Mouse (Mus musculus): ENCODE data around the gene Zfp1. TPM values are rescaled to one million over a fixed set of nuclear protein-coding genes. Genes with fewer than 3 reads are reported as not detected.

Zfp1 gene
- polyA plus RNA-seq, 1 experiment from 2014 or later = 21.2 TPM

DNA sequence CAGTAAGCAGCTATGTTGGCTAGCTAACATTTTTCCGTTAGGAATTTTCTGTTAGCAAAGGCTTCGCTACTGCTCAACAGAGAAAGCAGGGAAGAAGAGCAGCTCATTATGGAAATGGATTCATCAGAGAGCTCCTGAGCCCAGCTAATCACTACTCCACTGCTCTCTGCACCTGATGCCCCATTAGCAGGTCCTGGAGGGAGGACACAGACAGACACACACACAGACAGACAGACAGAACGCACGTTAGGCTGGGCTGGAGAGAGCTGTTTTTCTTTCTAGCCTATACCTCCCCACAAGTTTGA, 74.2 kb downstream of the Zfp1 start:
- WGBS = 78% methylated on average over 4 of the region's 4 CpGs
- Histone ChIP-seq H3K36me3 (peaks cover 71% of the 10 kb centered on the region), H3K9ac (0 out of 2 replicates have a peak overlapping the region, but pooled peaks have one; percentile 4), H3K9me3 (replicated peaks) (no peaks in the 10 kb centered on the region), H3K27me3 (no peaks in the 10 kb centered on the region), H3K27ac (peak overlapping the region; percentile 69), H3K4me2 (no peak overlapping the region), H3K4me3 (replicated peaks) (no peak overlapping the region), H3K4me1 (peaks cover 51% of the 10 kb centered on the region)
- no peak for ATAC-seq (replicated peaks; ENCODE audit: low FRiP score)

- H3K9me3 ChIP-seq (replicated peaks) = no peaks in the 10 kb centered on the region
- peaks cover 51% of the 10 kb centered on the region for H3K4me1 ChIP-seq
- no peaks in the 10 kb centered on the region for H3K27me3 ChIP-seq
- no peak overlapping the region for H3K9ac ChIP-seq
- no peak for ATAC-seq (replicated peaks; ENCODE audit: low FRiP score)
- H3K27ac ChIP-seq = peak overlapping the region; percentile 69
- H3K36me3 ChIP-seq = peaks cover 67% of the 10 kb centered on the region
- WGBS = 72% methylated on average over 6 of the region's 6 CpGs
- no peak overlapping the region for H3K4me2 ChIP-seq
- no peak overlapping the region for H3K4me3 ChIP-seq (replicated peaks)
Measured at GRCm38 (mm10) chr8:111717866-111718265, 74.7 kb downstream of the Zfp1 start.

DNA sequence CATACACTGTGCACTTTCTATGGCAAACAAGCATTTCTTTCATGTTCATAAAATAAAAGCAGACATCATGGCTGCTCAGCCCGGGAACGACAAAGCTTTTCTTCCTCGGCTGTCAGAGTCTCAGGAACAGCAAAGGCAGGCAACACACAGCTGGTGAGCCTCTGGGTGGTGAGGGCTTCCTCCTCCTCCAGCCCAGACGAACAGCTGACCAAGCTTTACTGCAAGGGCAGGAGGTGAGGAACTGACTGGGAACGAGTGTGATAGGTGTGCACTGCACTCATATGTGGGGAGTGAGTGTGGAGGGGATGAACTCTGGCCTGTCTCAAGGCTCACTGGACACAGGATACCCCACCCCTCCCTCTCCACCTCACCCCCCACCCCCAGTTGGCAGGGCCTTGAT, 75.7 kb downstream of the Zfp1 start:
- peaks cover 56% of the 10 kb centered on the region for H3K36me3 ChIP-seq
- 0 out of 2 replicates have a peak, but pooled peaks have one; percentile 47 for ATAC-seq (replicated peaks; ENCODE audit: low FRiP score)

DNA sequence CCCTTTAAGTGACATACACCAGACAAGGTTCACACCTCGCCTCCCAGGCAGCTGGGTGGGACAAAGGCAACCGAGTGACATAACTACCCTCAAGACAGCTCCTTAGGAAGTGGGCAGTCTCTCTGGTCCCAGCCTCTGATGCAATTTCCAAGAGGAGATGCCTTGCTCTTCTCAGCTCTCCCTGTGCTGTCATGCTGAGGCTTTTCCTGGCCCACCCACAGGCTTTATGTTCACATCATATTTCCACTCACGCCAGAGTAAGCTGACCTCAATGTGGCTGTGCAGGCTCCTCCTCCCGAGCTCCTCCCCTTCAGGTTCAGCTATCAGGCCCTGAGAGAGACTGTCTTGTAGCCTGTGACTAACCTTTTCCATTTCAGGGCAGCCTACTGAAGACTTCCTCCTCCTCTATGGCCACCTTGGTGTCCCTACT, 76.9 kb downstream of the Zfp1 start:
- Histone ChIP-seq H3K27ac (peak overlapping the region; percentile 49; the same call in 1 of the 2 replicates), H3K4me1 (peaks cover 65% of the 10 kb centered on the region)
- ATAC-seq (replicated peaks; ENCODE audit: low FRiP score) = no peak; the same call in 1 of the 2 replicates

More for the DNA sequence above, 75.7 kb downstream of the Zfp1 start:
- no peaks in the 10 kb centered on the region for H3K9me3 ChIP-seq (replicated peaks)
- H3K9ac ChIP-seq = no peak overlapping the region
- H3K27me3 ChIP-seq = no peaks in the 10 kb centered on the region
- WGBS = 11% methylated on average over 5 of the region's 5 CpGs
- H3K4me3 ChIP-seq (replicated peaks) = no peak overlapping the region
- H3K27ac ChIP-seq = peak overlapping the region; percentile 63
- peaks cover 53% of the 10 kb centered on the region for H3K4me1 ChIP-seq
- no peak overlapping the region for H3K4me2 ChIP-seq

More for the DNA sequence above, 76.9 kb downstream of the Zfp1 start:
- WGBS = 37% methylated on average over 4 of the region's 4 CpGs
- Histone ChIP-seq H3K9ac (no peak overlapping the region), H3K4me3 (replicated peaks) (no peak overlapping the region), H3K9me3 (replicated peaks) (no peaks in the 10 kb centered on the region), H3K36me3 (peaks cover 44% of the 10 kb centered on the region), H3K27me3 (no peaks in the 10 kb centered on the region), H3K4me2 (no peak overlapping the region)

Small RNA genes within 50 kb of the gene (microRNA-seq; reads per million reads assigned to microRNA genes)
- not detected for gene Mir7076

Other genes with a start within 250 kb of the Zfp1 start
- 1.0 TPM in 2 replicates for gene Fa2h, start 249.6 kb upstream of the Zfp1 start, polyA plus RNA-seq (2015; fragmentation: Nextera tagmentation; extraction: Ambion mirVana)
- gene Wdr59, start 121.3 kb upstream of the Zfp1 start, polyA plus RNA-seq (2015; fragmentation: Nextera tagmentation; extraction: Ambion mirVana) = 6.7 and 7.0 TPM in 2 replicates
- 25.2 and 28.6 TPM in 2 replicates for gene Znrf1, start 107.3 kb upstream of the Zfp1 start, polyA plus RNA-seq (2015; fragmentation: Nextera tagmentation; extraction: Ambion mirVana)
- gene Ldhd, start 13.0 kb upstream of the Zfp1 start, polyA plus RNA-seq (2015; fragmentation: Nextera tagmentation; extraction: Ambion mirVana) = 1.2 and 1.3 TPM in 2 replicates
- gene Ctrb1, start 47.6 kb downstream of the Zfp1 start, polyA plus RNA-seq (2015; fragmentation: Nextera tagmentation; extraction: Ambion mirVana) = 0.45 and 5.2 TPM in 2 replicates
- 45.7 and 53.8 TPM in 2 replicates for gene Bcar1, start 100.4 kb downstream of the Zfp1 start, polyA plus RNA-seq (2015; fragmentation: Nextera tagmentation; extraction: Ambion mirVana)
- gene Cfdp1, start 210.9 kb downstream of the Zfp1 start, polyA plus RNA-seq (2015; fragmentation: Nextera tagmentation; extraction: Ambion mirVana) = 226 and 233 TPM in 2 replicates
- 13.0 and 13.4 TPM in 2 replicates for gene Tmem170, start 233.3 kb downstream of the Zfp1 start, polyA plus RNA-seq (2015; fragmentation: Nextera tagmentation; extraction: Ambion mirVana)

Data from kidney, embryonic 15.5 days (tissue).